Mouse (Mus musculus): Measurements from ENCODE around the gene Aatf. TPM values are rescaled to one million over a fixed set of nuclear protein-coding genes. Genes with fewer than 3 reads are reported as not detected.

The Aatf gene
- polyA plus RNA-seq (2012; rRNA removed): 16.6 and 16.8 TPM in 2 replicates

DNA sequence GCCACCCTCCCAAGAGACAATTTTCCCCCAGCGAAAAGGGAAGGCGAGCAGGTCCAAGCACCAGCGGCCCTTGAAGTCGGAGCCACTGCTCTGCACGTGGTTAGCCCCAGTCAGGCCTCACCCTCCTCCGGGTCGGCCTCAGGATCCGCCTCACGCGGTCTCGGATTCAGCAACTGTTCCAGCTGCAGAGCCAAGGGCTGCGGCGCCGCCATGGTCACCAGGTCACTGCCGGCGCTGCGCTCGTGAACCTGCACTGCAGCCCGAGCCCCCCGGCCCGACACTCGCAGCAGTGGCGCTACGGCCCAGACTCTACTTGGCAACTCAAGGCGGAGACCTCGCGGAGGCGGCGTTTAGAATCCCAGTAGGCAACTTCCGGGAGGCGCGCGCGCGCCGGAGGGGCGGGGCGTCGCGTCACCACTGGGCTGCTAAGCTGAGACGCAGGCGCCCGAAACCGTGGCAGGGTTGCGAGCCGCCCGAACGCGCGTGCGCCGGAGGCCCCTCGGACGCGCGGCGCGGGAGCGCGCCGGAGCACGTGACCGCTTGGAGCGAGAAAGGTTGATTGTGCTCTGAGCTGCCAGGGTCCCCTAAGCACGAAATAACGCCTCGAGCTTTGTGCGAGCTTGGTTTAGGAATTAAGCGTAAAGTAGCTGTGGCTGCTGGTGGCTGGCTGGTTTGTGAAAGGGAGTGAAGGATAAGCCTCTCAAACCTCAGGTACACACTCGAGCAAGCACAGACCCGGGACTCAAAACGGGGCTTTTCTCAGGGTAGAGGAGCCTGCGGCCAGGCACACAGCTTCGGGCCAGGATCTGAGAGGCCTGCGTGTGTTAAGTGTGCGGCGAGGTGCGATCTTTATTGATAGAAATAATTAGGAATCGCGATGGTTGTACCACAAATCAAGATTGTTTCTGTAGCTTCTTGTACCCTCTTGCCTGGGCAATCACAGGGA, at the start of gene Aatf:
TSS of gene Aatf (minus strand) at position 352 of the 946 bp plus-strand sequence.
- Histone ChIP-seq H3K4me1 (ENCODE audit: control insufficient read depth, insufficient read depth, low read length) (peaks cover 5% of the 10 kb centered on the region; the same call in 1 of the 2 replicates), H3K27ac (ENCODE audit: control insufficient read depth, insufficient read depth, low read depth, low read length) (peak within 1 kb of the TSS; percentile 88), H3K4me3 (ENCODE audit: control insufficient read depth, low read depth, low read length) (peak within 1 kb of the TSS; percentile 98), H3K27me3 (ENCODE audit: control insufficient read depth, insufficient read depth, low read length) (no peaks in the 10 kb centered on the region), H3K36me3 (ENCODE audit: control insufficient read depth, insufficient read depth, low read length) (no peaks in the 10 kb centered on the region; the same call in 1 of the 2 replicates)
- TF ChIP-seq CTCF (IDR thresholded peaks at IDR 0.05; ENCODE audit: control insufficient read depth, insufficient read depth, insufficient replicate concordance, low read depth, low read length) (no peak), POLR2A (IDR thresholded peaks at IDR 0.05; ENCODE audit: control insufficient read depth, low read depth, low read length) (peak; percentile 88)

DNA sequence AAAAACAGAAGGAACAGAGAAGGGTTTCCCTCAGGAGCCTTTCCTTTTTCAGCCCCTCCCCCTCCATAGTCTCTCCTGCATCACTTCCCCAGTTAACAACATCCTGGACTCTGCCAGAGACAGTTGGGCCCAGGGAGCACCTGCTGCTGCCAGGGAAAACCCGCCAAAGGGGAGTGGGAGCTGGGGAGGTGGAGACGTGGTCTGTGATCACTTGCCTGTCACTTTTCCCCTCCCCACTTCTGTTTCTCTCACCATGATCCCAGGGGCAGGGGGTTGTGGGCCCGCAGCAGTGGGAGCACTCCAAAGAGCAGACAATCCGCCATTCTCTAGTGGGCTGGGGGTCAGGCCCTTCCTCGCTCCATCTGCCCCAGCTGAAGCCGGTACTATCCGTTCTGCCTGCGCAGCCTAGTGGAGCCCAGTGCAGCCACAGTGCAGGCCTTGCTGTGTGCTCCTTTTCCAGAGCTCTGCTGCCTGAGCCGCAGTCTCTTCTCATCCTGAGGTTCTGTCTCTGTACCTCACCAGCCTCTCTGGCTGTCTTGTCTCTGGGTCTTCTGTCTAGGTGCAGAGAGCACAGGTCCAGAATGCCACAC, 49.5 kb upstream of the Aatf start:
- Histone ChIP-seq H3K27me3 (ENCODE audit: control insufficient read depth, insufficient read depth, low read length) (no peaks in the 10 kb centered on the region), H3K4me1 (ENCODE audit: control insufficient read depth, insufficient read depth, low read length) (peaks cover 10% of the 10 kb centered on the region), H3K27ac (ENCODE audit: control insufficient read depth, insufficient read depth, low read depth, low read length) (no peak overlapping the region), H3K4me3 (ENCODE audit: control insufficient read depth, low read depth, low read length) (no peak overlapping the region; the same call in 1 of the 2 replicates), H3K36me3 (ENCODE audit: control insufficient read depth, insufficient read depth, low read length) (no peaks in the 10 kb centered on the region)
- no peak for TF ChIP-seq POLR2A (IDR thresholded peaks at IDR 0.05; ENCODE audit: control insufficient read depth, low read depth, low read length)
- no peak for TF ChIP-seq CTCF (IDR thresholded peaks at IDR 0.05; ENCODE audit: control insufficient read depth, insufficient read depth, insufficient replicate concordance, low read depth, low read length)

DNA sequence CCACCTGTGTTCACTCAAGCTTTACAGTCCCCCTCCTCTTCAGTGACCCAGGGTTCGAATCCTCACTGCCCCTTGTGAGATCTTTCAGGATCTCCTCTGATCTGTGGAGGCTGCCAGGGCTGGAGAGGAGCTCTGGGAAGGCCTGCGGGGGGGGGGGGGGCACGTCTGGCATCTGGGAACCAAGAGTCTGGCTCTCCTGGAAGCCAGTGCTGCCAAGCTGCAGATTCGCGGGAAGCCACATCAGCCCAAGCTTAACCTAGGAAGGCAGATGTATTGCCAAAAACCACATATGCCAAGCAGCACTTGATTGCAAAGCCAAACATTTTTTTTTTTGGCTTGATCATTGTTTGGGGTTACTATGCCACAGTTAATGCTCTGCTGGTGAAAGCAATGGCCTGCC, 48.2 kb upstream of the Aatf start:
- no peak for TF ChIP-seq POLR2A (IDR thresholded peaks at IDR 0.05; ENCODE audit: control insufficient read depth, low read depth, low read length)
- H3K27ac ChIP-seq (ENCODE audit: control insufficient read depth, insufficient read depth, low read depth, low read length): no peak overlapping the region

DNA sequence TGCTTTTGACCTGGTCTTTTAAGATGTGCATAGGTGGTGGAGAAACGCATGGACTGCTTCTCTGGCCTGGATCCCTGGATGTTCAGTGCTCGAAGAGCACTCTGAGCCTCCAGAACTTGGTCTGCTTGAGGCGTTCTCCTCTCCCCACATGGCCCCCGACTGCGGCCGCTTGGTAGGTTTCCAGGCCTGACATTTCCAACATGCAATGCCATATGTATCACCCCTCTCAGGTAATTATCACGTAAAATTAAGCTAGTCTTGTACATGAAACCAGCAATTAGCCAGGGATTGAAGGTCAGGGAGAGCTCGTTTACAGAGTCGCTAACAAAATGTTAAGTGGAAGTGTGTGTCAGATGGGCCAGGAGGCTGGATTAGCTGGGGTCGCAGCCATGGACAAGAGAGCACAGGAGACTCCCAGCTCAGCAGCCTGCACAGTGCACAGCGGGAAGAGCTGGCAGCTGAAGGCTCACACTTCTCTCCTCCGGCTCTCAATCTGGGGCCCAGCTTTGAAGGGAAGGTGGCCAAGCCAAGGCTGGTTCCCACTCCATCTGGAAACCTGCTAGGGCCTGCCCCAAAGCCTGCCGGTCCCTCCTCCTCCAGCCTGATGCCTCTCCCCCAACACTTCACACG, 40.6 kb upstream of the Aatf start:
- H3K4me1 ChIP-seq (ENCODE audit: control insufficient read depth, insufficient read depth, low read length): no peaks in the 10 kb centered on the region
- H3K36me3 ChIP-seq (ENCODE audit: control insufficient read depth, insufficient read depth, low read length): no peaks in the 10 kb centered on the region
- H3K4me3 ChIP-seq (ENCODE audit: control insufficient read depth, low read depth, low read length): no peak overlapping the region
- TF ChIP-seq CTCF (IDR thresholded peaks at IDR 0.05; ENCODE audit: control insufficient read depth, insufficient read depth, insufficient replicate concordance, low read depth, low read length) (no peak), POLR2A (IDR thresholded peaks at IDR 0.05; ENCODE audit: control insufficient read depth, low read depth, low read length) (no peak)
- no peaks in the 10 kb centered on the region for H3K27me3 ChIP-seq (ENCODE audit: control insufficient read depth, insufficient read depth, low read length)
- H3K27ac ChIP-seq (ENCODE audit: control insufficient read depth, insufficient read depth, low read depth, low read length): no peak overlapping the region

More for the DNA sequence above, 48.2 kb upstream of the Aatf start:
- Histone ChIP-seq H3K36me3 (ENCODE audit: control insufficient read depth, insufficient read depth, low read length) (no peaks in the 10 kb centered on the region), H3K4me3 (ENCODE audit: control insufficient read depth, low read depth, low read length) (no peak overlapping the region), H3K4me1 (ENCODE audit: control insufficient read depth, insufficient read depth, low read length) (peaks cover 10% of the 10 kb centered on the region), H3K27me3 (ENCODE audit: control insufficient read depth, insufficient read depth, low read length) (no peaks in the 10 kb centered on the region)

DNA sequence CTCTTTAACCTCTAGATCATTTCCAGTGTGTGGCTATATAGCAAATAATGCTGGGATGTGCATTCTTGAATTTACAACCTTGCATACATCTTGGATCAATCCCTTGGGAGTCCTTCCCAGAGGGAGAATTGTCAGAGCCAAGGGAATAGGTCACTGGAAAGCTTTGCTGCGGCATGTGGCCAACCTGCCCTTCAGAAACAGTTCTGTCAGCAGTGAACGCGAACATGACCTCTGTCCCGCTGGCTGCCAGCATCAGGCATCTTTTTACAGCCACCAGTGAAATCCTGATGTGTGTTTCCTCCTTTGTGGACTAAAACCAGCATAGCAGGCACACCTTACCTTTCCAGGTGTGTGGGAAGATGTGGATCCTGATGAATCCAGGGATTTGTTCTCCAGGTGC, 38.0 kb upstream of the Aatf start:
- Histone ChIP-seq H3K27ac (ENCODE audit: control insufficient read depth, insufficient read depth, low read depth, low read length) (no peak overlapping the region), H3K4me1 (ENCODE audit: control insufficient read depth, insufficient read depth, low read length) (no peaks in the 10 kb centered on the region), H3K27me3 (ENCODE audit: control insufficient read depth, insufficient read depth, low read length) (no peaks in the 10 kb centered on the region), H3K36me3 (ENCODE audit: control insufficient read depth, insufficient read depth, low read length) (no peaks in the 10 kb centered on the region), H3K4me3 (ENCODE audit: control insufficient read depth, low read depth, low read length) (no peak overlapping the region)
- TF ChIP-seq CTCF (IDR thresholded peaks at IDR 0.05; ENCODE audit: control insufficient read depth, insufficient read depth, insufficient replicate concordance, low read depth, low read length) (no peak), POLR2A (IDR thresholded peaks at IDR 0.05; ENCODE audit: control insufficient read depth, low read depth, low read length) (no peak)

DNA sequence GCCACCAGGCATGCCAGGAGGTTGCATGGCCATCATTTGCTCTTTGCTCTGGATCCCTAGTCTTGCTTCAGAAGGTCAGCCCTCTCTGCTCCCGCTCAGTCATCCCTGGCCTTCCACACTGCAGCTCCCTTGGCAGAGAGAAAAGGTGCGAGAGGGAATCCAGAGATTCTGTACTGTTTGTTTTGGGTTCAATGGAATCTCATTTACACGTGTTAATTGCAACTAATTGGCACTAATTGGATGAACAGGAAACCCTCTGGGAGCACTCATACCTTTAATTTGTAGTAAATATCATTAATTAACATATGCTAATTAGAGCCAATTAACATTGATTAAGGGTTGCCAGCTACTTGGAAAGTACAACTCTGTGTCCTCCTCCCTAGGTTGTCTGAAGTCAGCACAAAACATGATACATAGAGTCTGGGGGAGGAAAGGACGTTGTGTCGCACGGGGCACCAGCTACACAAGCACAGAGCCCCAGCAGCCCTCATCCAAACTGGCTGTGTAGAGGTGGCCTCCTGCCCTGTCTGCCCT, 36.0 kb upstream of the Aatf start:
- TF ChIP-seq POLR2A (IDR thresholded peaks at IDR 0.05; ENCODE audit: control insufficient read depth, low read depth, low read length): no peak
- no peak for TF ChIP-seq CTCF (IDR thresholded peaks at IDR 0.05; ENCODE audit: control insufficient read depth, insufficient read depth, insufficient replicate concordance, low read depth, low read length)
- no peak overlapping the region for H3K4me3 ChIP-seq (ENCODE audit: control insufficient read depth, low read depth, low read length)
- no peak overlapping the region for H3K27ac ChIP-seq (ENCODE audit: control insufficient read depth, insufficient read depth, low read depth, low read length)
- no peaks in the 10 kb centered on the region for H3K4me1 ChIP-seq (ENCODE audit: control insufficient read depth, insufficient read depth, low read length)
- H3K36me3 ChIP-seq (ENCODE audit: control insufficient read depth, insufficient read depth, low read length): no peaks in the 10 kb centered on the region
- H3K27me3 ChIP-seq (ENCODE audit: control insufficient read depth, insufficient read depth, low read length): no peaks in the 10 kb centered on the region

DNA sequence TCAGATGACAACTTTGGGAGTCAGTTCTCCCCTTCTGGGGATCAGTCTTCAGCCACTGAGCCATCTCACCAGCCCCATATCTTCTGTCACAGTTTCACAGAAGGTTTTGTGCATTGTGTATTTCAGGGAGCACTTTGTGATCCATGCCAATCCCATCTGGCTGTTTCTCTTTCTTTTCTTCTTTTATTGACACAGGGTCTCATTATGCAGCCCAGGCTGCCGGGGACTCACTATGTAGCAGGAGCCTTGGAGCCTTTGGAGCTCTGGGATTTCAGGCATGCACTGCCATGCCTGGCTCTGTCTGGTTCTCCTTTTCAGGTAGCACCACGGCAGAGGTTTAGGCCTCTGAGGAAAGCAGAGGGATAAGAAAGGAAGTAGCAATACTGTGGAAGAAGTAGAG, 35.0 kb upstream of the Aatf start:
- TF ChIP-seq POLR2A (IDR thresholded peaks at IDR 0.05; ENCODE audit: control insufficient read depth, low read depth, low read length) (no peak), CTCF (IDR thresholded peaks at IDR 0.05; ENCODE audit: control insufficient read depth, insufficient read depth, insufficient replicate concordance, low read depth, low read length) (no peak)
- Histone ChIP-seq H3K36me3 (ENCODE audit: control insufficient read depth, insufficient read depth, low read length) (no peaks in the 10 kb centered on the region), H3K27me3 (ENCODE audit: control insufficient read depth, insufficient read depth, low read length) (no peaks in the 10 kb centered on the region), H3K4me1 (ENCODE audit: control insufficient read depth, insufficient read depth, low read length) (no peaks in the 10 kb centered on the region), H3K27ac (ENCODE audit: control insufficient read depth, insufficient read depth, low read depth, low read length) (no peak overlapping the region), H3K4me3 (ENCODE audit: control insufficient read depth, low read depth, low read length) (no peak overlapping the region)
